Mouse (Mus musculus): ENCODE results near the gene Osmr. TPM values are rescaled to one million over a fixed set of nuclear protein-coding genes. Genes with fewer than 3 reads are reported as not detected.
"Not testable (repeated sequence)": the region's sequence is repeated elsewhere in the genome, so short reads cannot be mapped to it uniquely, and the experiment has no call there.

Gene Osmr
- polyA plus RNA-seq, 1 experiment from 2014 or later: 0.41 TPM

- Histone ChIP-seq H3K4me3 (no peak overlapping the region), H3K27ac (replicated peaks) (no peak overlapping the region), H3K27me3 (ENCODE audit: low read depth, poor library complexity, severe bottlenecking) (no peaks in the 10 kb centered on the region), H3K4me1 (no peaks in the 10 kb centered on the region), H3K36me3 (no peaks in the 10 kb centered on the region), H3K9me3 (replicated peaks) (no peaks in the 10 kb centered on the region)
- 60% methylated on average over 1 of the region's 1 CpGs for WGBS
- DNase-seq (ENCODE audit: low spot score): no peak
These were observed 24.9 kb downstream of the Osmr start for GRCm38 (mm10) chr15:6849851-6850250.

- no peak for DNase-seq (ENCODE audit: low spot score)
- Histone ChIP-seq H3K27me3 (ENCODE audit: low read depth, poor library complexity, severe bottlenecking) (no peaks in the 10 kb centered on the region), H3K27ac (replicated peaks) (no peak overlapping the region), H3K9me3 (replicated peaks) (no peaks in the 10 kb centered on the region), H3K4me3 (no peak overlapping the region), H3K36me3 (no peaks in the 10 kb centered on the region), H3K4me1 (no peaks in the 10 kb centered on the region)
- 66% methylated on average over 4 of the region's 4 CpGs for WGBS
These were observed 34.6 kb downstream of the Osmr start for GRCm38 (mm10) chr15:6840199-6840598.

GRCm38 (mm10) chr15:6815807-6816206 is 59.0 kb downstream of the Osmr start:
- Histone ChIP-seq H3K27me3 (ENCODE audit: low read depth, poor library complexity, severe bottlenecking) (no peaks in the 10 kb centered on the region), H3K9me3 (replicated peaks) (peaks cover 2% of the 10 kb centered on the region), H3K4me1 (no peaks in the 10 kb centered on the region), H3K4me3 (no peak overlapping the region), H3K27ac (replicated peaks) (no peak overlapping the region), H3K36me3 (no peaks in the 10 kb centered on the region)
- WGBS: 91% methylated on average over 4 of the region's 4 CpGs
- DNase-seq (ENCODE audit: low spot score): no peak

- 95% methylated on average over 8 of the region's 8 CpGs for WGBS
- not testable (repeated sequence) for H3K4me3 ChIP-seq; H3K27ac ChIP-seq (replicated peaks); DNase-seq (ENCODE audit: low spot score); H3K27me3 ChIP-seq (ENCODE audit: low read depth, poor library complexity, severe bottlenecking); H3K4me1 ChIP-seq; H3K9me3 ChIP-seq (replicated peaks)
- H3K36me3 ChIP-seq: peaks cover 43% of the 10 kb centered on the region
These were observed 73.6 kb downstream of the Osmr start for GRCm38 (mm10) chr15:6801212-6801611.

- no peak overlapping the region for H3K4me3 ChIP-seq
- no peaks in the 10 kb centered on the region for H3K4me1 ChIP-seq
- no peaks in the 10 kb centered on the region for H3K9me3 ChIP-seq (replicated peaks)
- WGBS: 87% methylated on average over 7 of the region's 7 CpGs
- no peak for DNase-seq (ENCODE audit: low spot score)
- H3K27ac ChIP-seq (replicated peaks): no peak overlapping the region
- H3K36me3 ChIP-seq: peaks cover 99% of the 10 kb centered on the region
- H3K27me3 ChIP-seq (ENCODE audit: low read depth, poor library complexity, severe bottlenecking): no peaks in the 10 kb centered on the region
These were observed 81.9 kb downstream of the Osmr start for GRCm38 (mm10) chr15:6792846-6793245.

- peaks cover 99% of the 10 kb centered on the region for H3K36me3 ChIP-seq
- no peak overlapping the region for H3K27ac ChIP-seq (replicated peaks)
- DNase-seq (ENCODE audit: low spot score): no peak
- H3K4me3 ChIP-seq: no peak overlapping the region
- 90% methylated on average over 11 of the region's 11 CpGs for WGBS
- no peaks in the 10 kb centered on the region for H3K27me3 ChIP-seq (ENCODE audit: low read depth, poor library complexity, severe bottlenecking)
- no peaks in the 10 kb centered on the region for H3K9me3 ChIP-seq (replicated peaks)
- no peaks in the 10 kb centered on the region for H3K4me1 ChIP-seq
These were observed 83.1 kb downstream of the Osmr start for GRCm38 (mm10) chr15:6791648-6792047.

- Histone ChIP-seq H3K4me3 (no peak overlapping the region), H3K27ac (replicated peaks) (no peak overlapping the region), H3K27me3 (ENCODE audit: low read depth, poor library complexity, severe bottlenecking) (no peaks in the 10 kb centered on the region), H3K36me3 (peaks cover 99% of the 10 kb centered on the region), H3K4me1 (no peaks in the 10 kb centered on the region), H3K9me3 (replicated peaks) (no peaks in the 10 kb centered on the region)
- DNase-seq (ENCODE audit: low spot score): no peak
- WGBS: 93% methylated on average over 7 of the region's 7 CpGs
These were observed 84.8 kb downstream of the Osmr start for GRCm38 (mm10) chr15:6790011-6790410.

GRCm38 (mm10) chr15:6787236-6787635 is 87.5 kb downstream of the Osmr start:
- peaks cover 99% of the 10 kb centered on the region for H3K36me3 ChIP-seq
- 95% methylated on average over 10 of the region's 10 CpGs for WGBS

GRCm38 (mm10) chr15:6786212-6786611 is 88.6 kb downstream of the Osmr start:
- Histone ChIP-seq H3K4me3 (no peak overlapping the region), H3K27me3 (ENCODE audit: low read depth, poor library complexity, severe bottlenecking) (no peaks in the 10 kb centered on the region), H3K36me3 (peaks cover 99% of the 10 kb centered on the region), H3K4me1 (no peaks in the 10 kb centered on the region), H3K27ac (replicated peaks) (no peak overlapping the region), H3K9me3 (replicated peaks) (no peaks in the 10 kb centered on the region)
- 96% methylated on average over 10 of the region's 10 CpGs for WGBS
- no peak for DNase-seq (ENCODE audit: low spot score)

More at GRCm38 (mm10) chr15:6787236-6787635, 87.5 kb downstream of the Osmr start:
- no peaks in the 10 kb centered on the region for H3K9me3 ChIP-seq (replicated peaks)
- H3K27ac ChIP-seq (replicated peaks): no peak overlapping the region
- no peak for DNase-seq (ENCODE audit: low spot score)
- no peak overlapping the region for H3K4me3 ChIP-seq
- H3K4me1 ChIP-seq: no peaks in the 10 kb centered on the region
- no peaks in the 10 kb centered on the region for H3K27me3 ChIP-seq (ENCODE audit: low read depth, poor library complexity, severe bottlenecking)

GRCm38 (mm10) chr15:6772265-6772664 is 102.5 kb downstream of the Osmr start:
- H3K36me3 ChIP-seq: peaks cover 92% of the 10 kb centered on the region
- WGBS: 97% methylated on average over 3 of the region's 3 CpGs

More at GRCm38 (mm10) chr15:6772265-6772664, 102.5 kb downstream of the Osmr start:
- no peak for DNase-seq (ENCODE audit: low spot score)
- Histone ChIP-seq H3K4me1 (peaks cover 6% of the 10 kb centered on the region), H3K27ac (replicated peaks) (no peak overlapping the region), H3K9me3 (replicated peaks) (no peaks in the 10 kb centered on the region), H3K4me3 (no peak overlapping the region), H3K27me3 (ENCODE audit: low read depth, poor library complexity, severe bottlenecking) (no peaks in the 10 kb centered on the region)

Other genes starting within 250 kb of the Osmr start
- 37.9 and 41.9 TPM in 2 replicates for gene Rictor, start 166.6 kb downstream of the Osmr start, polyA plus RNA-seq (2016; fragmentation: Nextera tagmentation; extraction: Ambion mirVana)
- 10.0 and 10.1 TPM in 2 replicates for gene Lifr, start 215.6 kb upstream of the Osmr start, polyA plus RNA-seq (2016; fragmentation: Nextera tagmentation; extraction: Ambion mirVana)

Measured in midbrain, embryonic 10.5 days (tissue).